Mouse (Mus musculus) effector memory CD4-positive, alpha-beta T cell, adult 7 months (primary cell): Measurements from ENCODE around the gene Zkscan2. TPM values are rescaled to one million over a fixed set of nuclear protein-coding genes. Genes with fewer than 3 reads are reported as not detected.

Source experiments
- polyA plus RNA-seq: library from polyadenylated mRNA; unstranded; fragments of 100-300 nt; shearing (Covaris generic); gene quantifications from one replicate; pipeline ENCODE4 v1.2.1, GENCODE M21; 2017

The Zkscan2 gene
- polyA plus RNA-seq, result 0.29 TPM

DNA sequence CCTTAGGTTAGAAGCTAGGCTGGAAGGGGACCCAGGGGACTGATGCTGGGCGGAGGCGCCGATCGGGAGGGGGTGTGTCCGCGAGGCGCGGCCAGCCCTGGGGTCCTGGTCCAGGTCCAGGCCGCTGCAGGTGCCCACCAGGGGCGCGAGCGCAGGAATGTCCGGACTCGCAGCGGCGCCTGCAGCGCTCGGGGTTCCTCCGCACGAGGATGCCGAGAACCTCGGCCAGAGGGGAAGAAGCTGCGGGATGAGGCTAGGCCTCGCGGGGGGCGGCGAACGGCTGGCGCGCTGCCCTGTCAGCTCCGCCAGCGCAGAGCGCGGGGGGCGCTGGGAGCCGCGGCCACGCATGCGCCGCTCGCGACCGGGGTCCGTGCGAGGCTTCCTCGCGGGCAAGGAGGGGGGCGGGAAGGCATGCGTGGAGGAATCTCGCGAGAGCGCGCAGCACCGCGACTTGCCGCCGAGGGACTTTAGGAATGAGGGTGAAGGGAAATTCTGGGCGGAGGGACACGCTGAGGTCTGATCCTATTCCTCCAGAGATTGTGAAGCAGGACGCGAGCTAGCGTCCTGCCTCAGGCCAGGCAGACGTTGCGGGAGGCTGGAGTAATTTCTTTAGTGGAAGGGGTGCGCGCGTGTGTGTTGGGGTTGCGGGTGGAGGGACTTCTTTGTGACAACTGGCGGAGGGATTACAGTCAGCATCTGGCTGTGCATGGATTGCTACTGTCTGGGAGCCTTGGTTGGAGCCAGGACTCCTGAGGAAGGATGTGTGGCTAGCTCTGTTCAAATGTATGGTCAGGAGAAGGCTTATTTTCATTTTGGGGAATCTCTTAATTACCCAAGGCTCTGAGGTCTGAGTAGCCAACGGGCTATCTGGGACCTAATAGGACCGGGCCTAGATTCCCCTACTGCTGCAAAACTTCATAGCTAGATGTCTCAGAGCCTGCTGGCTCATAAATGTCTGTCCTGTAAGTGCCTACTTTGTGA is at the start of gene Zkscan2:
Gene Zkscan2 (minus strand): TSS at position 211 of the 981 bp plus-strand sequence.

DNA sequence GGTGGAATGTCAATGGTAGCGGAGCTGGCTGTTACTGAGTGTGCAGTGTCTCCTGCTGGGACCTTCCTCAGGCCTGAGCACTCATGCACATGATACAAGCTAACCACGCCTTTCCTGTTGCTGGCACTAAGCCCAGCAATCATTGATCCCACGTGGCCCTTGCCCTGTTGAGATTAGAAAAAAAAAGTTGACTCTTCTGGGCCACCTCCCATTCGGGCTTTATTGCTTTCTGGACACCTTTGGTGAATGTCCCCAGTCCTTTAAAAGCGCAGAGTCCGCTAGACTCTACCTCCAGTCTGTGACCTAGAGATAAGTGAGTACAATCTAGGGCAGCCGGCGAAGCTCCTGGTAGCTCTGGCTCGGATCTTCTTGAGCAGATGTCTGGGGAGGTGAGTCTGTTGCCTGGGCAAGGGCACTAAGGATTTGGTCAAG is 38.2 kb downstream of the Zkscan2 start, which contains the start of gene Aqp8:
Gene Aqp8 (plus strand): TSS at position 222 of the 432 bp plus-strand sequence.

Other genes starting within 250 kb of the Zkscan2 start
- 12.2 TPM for gene Lcmt1, start 130.7 kb downstream of the Zkscan2 start, polyA plus RNA-seq
- 43.7 TPM for gene Arhgap17, start 130.5 kb downstream of the Zkscan2 start, polyA plus RNA-seq
- gene Aqp8, start 38.2 kb downstream of the Zkscan2 start, polyA plus RNA-seq, result not detected